Mouse (Mus musculus): ENCODE results near the gene Figla.
"Not testable (repeated sequence)": the region's sequence is repeated elsewhere in the genome, so short reads cannot be mapped to it uniquely, and the experiment has no call there.

Figla gene

GRCm38 (mm10) chr6:86015871-86016270 lies at the start of gene Figla:
Gene Figla (plus strand): TSS chr6:86016171.
- H3K9me3 ChIP-seq (ENCODE audit: low read length), result no peaks in the 10 kb centered on the region; the same call in 1 of the 2 replicates
- H3K36me3 ChIP-seq (ENCODE audit: insufficient read depth, low read length), result no peaks in the 10 kb centered on the region
- no peak for TF ChIP-seq POU5F1 (IDR thresholded peaks at IDR 0.05; ENCODE audit: borderline replicate concordance, low read length)
- no peak for TF ChIP-seq NANOG (IDR thresholded peaks at IDR 0.05; ENCODE audit: borderline replicate concordance, low read length)
- TF ChIP-seq CTCF (conservative IDR thresholded peaks at IDR 0.05; ENCODE audit: low read length), result no peak
- H3K4me1 ChIP-seq (replicated peaks; ENCODE audit: low read depth, low read length), result no peaks in the 10 kb centered on the region
- H3K27me3 ChIP-seq (ENCODE audit: insufficient read depth, low read length), result peaks cover 73% of the 10 kb centered on the region
- no peak within 1 kb of the TSS for H3K4me3 ChIP-seq (replicated peaks; ENCODE audit: low read length)

GRCm38 (mm10) chr6:85966686-85967085 lies 49.3 kb upstream of the Figla start:
- Histone ChIP-seq H3K4me3 (replicated peaks; ENCODE audit: low read length) (no peak overlapping the region), H3K36me3 (ENCODE audit: insufficient read depth, low read length) (no peaks in the 10 kb centered on the region), H3K9me3 (ENCODE audit: low read length) (peaks cover 7% of the 10 kb centered on the region), H3K4me1 (replicated peaks; ENCODE audit: low read depth, low read length) (peaks cover 17% of the 10 kb centered on the region), H3K27me3 (ENCODE audit: insufficient read depth, low read length) (0 out of 2 replicates have a peak, but pooled peaks cover 2% of the 10 kb centered on the region)
- TF ChIP-seq CTCF (conservative IDR thresholded peaks at IDR 0.05; ENCODE audit: low read length) (no peak), NANOG (IDR thresholded peaks at IDR 0.05; ENCODE audit: borderline replicate concordance, low read length) (no peak)

- H3K4me1 ChIP-seq (replicated peaks; ENCODE audit: low read depth, low read length), result peaks cover 17% of the 10 kb centered on the region
- H3K4me3 ChIP-seq (replicated peaks; ENCODE audit: low read length), result no peak overlapping the region
- TF ChIP-seq POU5F1 (IDR thresholded peaks at IDR 0.05; ENCODE audit: borderline replicate concordance, low read length) (no peak), NANOG (IDR thresholded peaks at IDR 0.05; ENCODE audit: borderline replicate concordance, low read length) (no peak), CTCF (conservative IDR thresholded peaks at IDR 0.05; ENCODE audit: low read length) (no peak)
- H3K9me3 ChIP-seq (ENCODE audit: low read length), result peaks cover 7% of the 10 kb centered on the region
- 0 out of 2 replicates have a peak, but pooled peaks cover 2% of the 10 kb centered on the region for H3K27me3 ChIP-seq (ENCODE audit: insufficient read depth, low read length)
- no peaks in the 10 kb centered on the region for H3K36me3 ChIP-seq (ENCODE audit: insufficient read depth, low read length)
Measured at GRCm38 (mm10) chr6:85969889-85970288, 46.1 kb upstream of the Figla start.

GRCm38 (mm10) chr6:85972699-85973098 lies 43.3 kb upstream of the Figla start:
- H3K9me3 ChIP-seq (ENCODE audit: low read length), result peaks cover 3% of the 10 kb centered on the region; the same call in 1 of the 2 replicates
- H3K4me3 ChIP-seq (replicated peaks; ENCODE audit: low read length), result no peak overlapping the region
- no peak for TF ChIP-seq CTCF (conservative IDR thresholded peaks at IDR 0.05; ENCODE audit: low read length)
- no peak for TF ChIP-seq POU5F1 (IDR thresholded peaks at IDR 0.05; ENCODE audit: borderline replicate concordance, low read length)
- no peak for TF ChIP-seq NANOG (IDR thresholded peaks at IDR 0.05; ENCODE audit: borderline replicate concordance, low read length)
- H3K4me1 ChIP-seq (replicated peaks; ENCODE audit: low read depth, low read length), result 0 out of 2 replicates have a peak, but pooled peaks cover 2% of the 10 kb centered on the region
- H3K36me3 ChIP-seq (ENCODE audit: insufficient read depth, low read length), result no peaks in the 10 kb centered on the region
- 0 out of 2 replicates have a peak, but pooled peaks cover 4% of the 10 kb centered on the region for H3K27me3 ChIP-seq (ENCODE audit: insufficient read depth, low read length)

- Histone ChIP-seq H3K4me3 (replicated peaks; ENCODE audit: low read length) (no peak overlapping the region), H3K9me3 (ENCODE audit: low read length) (peaks cover 7% of the 10 kb centered on the region), H3K4me1 (replicated peaks; ENCODE audit: low read depth, low read length) (0 out of 2 replicates have a peak, but pooled peaks cover 2% of the 10 kb centered on the region), H3K36me3 (ENCODE audit: insufficient read depth, low read length) (no peaks in the 10 kb centered on the region), H3K27me3 (ENCODE audit: insufficient read depth, low read length) (0 out of 2 replicates have a peak, but pooled peaks cover 4% of the 10 kb centered on the region)
- TF ChIP-seq NANOG (IDR thresholded peaks at IDR 0.05; ENCODE audit: borderline replicate concordance, low read length) (no peak), CTCF (conservative IDR thresholded peaks at IDR 0.05; ENCODE audit: low read length) (no peak), POU5F1 (IDR thresholded peaks at IDR 0.05; ENCODE audit: borderline replicate concordance, low read length) (no peak)
Measured at GRCm38 (mm10) chr6:85973336-85973735, 42.6 kb upstream of the Figla start.

- Histone ChIP-seq H3K36me3 (ENCODE audit: insufficient read depth, low read length) (no peaks in the 10 kb centered on the region), H3K4me3 (replicated peaks; ENCODE audit: low read length) (no peak overlapping the region), H3K9me3 (ENCODE audit: low read length) (peaks cover 19% of the 10 kb centered on the region), H3K27me3 (ENCODE audit: insufficient read depth, low read length) (0 out of 2 replicates have a peak, but pooled peaks cover 4% of the 10 kb centered on the region), H3K4me1 (replicated peaks; ENCODE audit: low read depth, low read length) (0 out of 2 replicates have a peak, but pooled peaks cover 2% of the 10 kb centered on the region)
- TF ChIP-seq POU5F1 (IDR thresholded peaks at IDR 0.05; ENCODE audit: borderline replicate concordance, low read length) (no peak), CTCF (conservative IDR thresholded peaks at IDR 0.05; ENCODE audit: low read length) (no peak), NANOG (IDR thresholded peaks at IDR 0.05; ENCODE audit: borderline replicate concordance, low read length) (no peak)
Measured at GRCm38 (mm10) chr6:85974941-85975617, 40.9 kb upstream of the Figla start.

- TF ChIP-seq POU5F1 (IDR thresholded peaks at IDR 0.05; ENCODE audit: borderline replicate concordance, low read length), result no peak
- TF ChIP-seq NANOG (IDR thresholded peaks at IDR 0.05; ENCODE audit: borderline replicate concordance, low read length), result no peak
- TF ChIP-seq CTCF (conservative IDR thresholded peaks at IDR 0.05; ENCODE audit: low read length), result no peak
- no peak overlapping the region for H3K4me3 ChIP-seq (replicated peaks; ENCODE audit: low read length)
- H3K27me3 ChIP-seq (ENCODE audit: insufficient read depth, low read length), result 0 out of 2 replicates have a peak, but pooled peaks cover 4% of the 10 kb centered on the region
- H3K36me3 ChIP-seq (ENCODE audit: insufficient read depth, low read length), result no peaks in the 10 kb centered on the region
- peaks cover 19% of the 10 kb centered on the region for H3K9me3 ChIP-seq (ENCODE audit: low read length)
- H3K4me1 ChIP-seq (replicated peaks; ENCODE audit: low read depth, low read length), result 0 out of 2 replicates have a peak, but pooled peaks cover 2% of the 10 kb centered on the region
Measured at GRCm38 (mm10) chr6:85975761-85976160, 40.2 kb upstream of the Figla start.

- Histone ChIP-seq H3K36me3 (ENCODE audit: insufficient read depth, low read length) (no peaks in the 10 kb centered on the region), H3K4me1 (replicated peaks; ENCODE audit: low read depth, low read length) (0 out of 2 replicates have a peak, but pooled peaks cover 2% of the 10 kb centered on the region), H3K4me3 (replicated peaks; ENCODE audit: low read length) (no peak overlapping the region), H3K27me3 (ENCODE audit: insufficient read depth, low read length) (0 out of 2 replicates have a peak, but pooled peaks cover 2% of the 10 kb centered on the region), H3K9me3 (ENCODE audit: low read length) (peaks cover 19% of the 10 kb centered on the region)
- no peak for TF ChIP-seq CTCF (conservative IDR thresholded peaks at IDR 0.05; ENCODE audit: low read length)
- TF ChIP-seq NANOG (IDR thresholded peaks at IDR 0.05; ENCODE audit: borderline replicate concordance, low read length), result no peak
- TF ChIP-seq POU5F1 (IDR thresholded peaks at IDR 0.05; ENCODE audit: borderline replicate concordance, low read length), result no peak
Measured at GRCm38 (mm10) chr6:85976242-85976641, 39.7 kb upstream of the Figla start.

GRCm38 (mm10) chr6:85978736-85979135 lies 37.2 kb upstream of the Figla start:
- peaks cover 19% of the 10 kb centered on the region for H3K9me3 ChIP-seq (ENCODE audit: low read length)
- not testable (repeated sequence) for H3K27me3 ChIP-seq (ENCODE audit: insufficient read depth, low read length); H3K4me3 ChIP-seq (replicated peaks; ENCODE audit: low read length); H3K4me1 ChIP-seq (replicated peaks; ENCODE audit: low read depth, low read length); H3K36me3 ChIP-seq (ENCODE audit: insufficient read depth, low read length)

Data from E14TG2a.4 (cell line).